Mouse (Mus musculus): ENCODE measurements around the gene Ackr4. TPM values are rescaled to one million over a fixed set of nuclear protein-coding genes. Genes with fewer than 3 reads are reported as not detected.

The Ackr4 gene
- total and polyA plus RNA-seq, 3 experiments = 0.33 TPM; not detected in 2

DNA sequence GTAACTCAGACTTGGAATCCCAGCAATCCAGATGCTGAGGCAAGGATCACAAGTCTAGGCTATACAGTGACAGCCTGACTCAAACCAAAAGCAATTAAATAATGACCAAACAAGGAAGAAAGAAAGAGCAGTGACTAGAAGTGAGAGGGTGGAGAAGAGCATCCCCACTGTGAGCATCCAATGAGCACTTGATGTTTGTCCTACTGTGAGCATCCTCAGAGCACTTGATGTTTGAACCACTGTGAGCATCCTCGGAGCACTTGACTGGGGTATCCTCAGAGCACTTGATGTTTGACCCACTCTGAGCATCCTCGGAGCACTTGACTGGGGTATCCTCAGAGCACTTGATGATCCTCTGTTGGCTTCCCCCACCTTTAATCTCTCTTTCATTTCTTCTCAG is 21.7 kb downstream of the Ackr4 start:
- Histone ChIP-seq H3K4me1 (ENCODE audit: insufficient read depth, low read depth, low read length) (no peaks in the 10 kb centered on the region), H3K27me3 (ENCODE audit: insufficient read depth, low read length) (no peaks in the 10 kb centered on the region), H3K36me3 (replicated peaks) (peaks cover 5% of the 10 kb centered on the region), H3K9me3 (replicated peaks) (no peaks in the 10 kb centered on the region), H3K4me3 (ENCODE audit: low read depth, low read length) (no peak overlapping the region)
- DNase-seq (ENCODE audit: low spot score) (no peak), ATAC-seq (ENCODE audit: extremely low read depth, insufficient number of reproducible peaks, low FRiP score, poor library complexity, severe bottlenecking) (no peak)
- TF ChIP-seq POLR2AphosphoS5 (IDR thresholded peaks at IDR 0.05; ENCODE audit: insufficient replicate concordance, low read depth, low read length) (no peak), TAL1 (conservative IDR thresholded peaks at IDR 0.05; ENCODE audit: low read depth, low read length) (no peak), GATA1 (IDR thresholded peaks at IDR 0.05; ENCODE audit: borderline replicate concordance, low read length) (no peak)

DNA sequence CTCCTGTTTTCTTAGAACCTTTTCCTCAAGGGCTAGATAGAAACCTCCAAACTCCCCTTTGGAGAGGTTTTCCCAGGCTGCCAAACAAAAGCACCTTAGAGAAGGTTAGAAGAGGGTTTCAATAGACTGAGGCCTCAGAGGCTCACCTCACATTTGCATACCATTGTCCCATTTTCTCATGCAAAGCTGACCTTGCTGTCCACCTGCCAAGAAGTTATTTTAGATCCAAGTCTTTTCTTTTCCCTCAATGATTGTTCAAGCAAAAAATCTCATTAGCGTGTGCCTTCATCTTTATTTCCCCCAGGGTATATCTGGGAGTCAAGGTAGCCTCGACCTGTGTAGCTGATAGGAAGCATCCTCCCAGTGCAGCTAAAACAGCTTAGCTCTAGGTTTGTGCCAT is 23.8 kb downstream of the Ackr4 start:
- no peak for ATAC-seq (ENCODE audit: extremely low read depth, insufficient number of reproducible peaks, low FRiP score, poor library complexity, severe bottlenecking)
- no peak for TF ChIP-seq GATA1 (IDR thresholded peaks at IDR 0.05; ENCODE audit: borderline replicate concordance, low read length)
- Histone ChIP-seq H3K27me3 (ENCODE audit: insufficient read depth, low read length) (no peaks in the 10 kb centered on the region), H3K36me3 (replicated peaks) (peaks cover 21% of the 10 kb centered on the region), H3K4me3 (ENCODE audit: low read depth, low read length) (no peak overlapping the region), H3K4me1 (ENCODE audit: insufficient read depth, low read depth, low read length) (no peaks in the 10 kb centered on the region), H3K9me3 (replicated peaks) (no peaks in the 10 kb centered on the region)
- no peak for DNase-seq (ENCODE audit: low spot score)

GRCm38 (mm10) chr9:104102301-104102700 is 24.4 kb downstream of the Ackr4 start:
- no peaks in the 10 kb centered on the region for H3K4me1 ChIP-seq (ENCODE audit: insufficient read depth, low read depth, low read length)
- ATAC-seq (ENCODE audit: extremely low read depth, insufficient number of reproducible peaks, low FRiP score, poor library complexity, severe bottlenecking) = no peak
- no peaks in the 10 kb centered on the region for H3K27me3 ChIP-seq (ENCODE audit: insufficient read depth, low read length)
- no peak for DNase-seq (ENCODE audit: low spot score)
- H3K36me3 ChIP-seq (replicated peaks) = peaks cover 21% of the 10 kb centered on the region
- TF ChIP-seq GATA1 (IDR thresholded peaks at IDR 0.05; ENCODE audit: borderline replicate concordance, low read length) (no peak), POLR2AphosphoS5 (IDR thresholded peaks at IDR 0.05; ENCODE audit: insufficient replicate concordance, low read depth, low read length) (no peak), TAL1 (conservative IDR thresholded peaks at IDR 0.05; ENCODE audit: low read depth, low read length) (no peak), GATA2 (IDR thresholded peaks at IDR 0.05; ENCODE audit: borderline replicate concordance, low read depth, low read length) (no peak), CTCF (IDR thresholded peaks at IDR 0.05; ENCODE audit: low read depth, low read length) (no peak)
- no peaks in the 10 kb centered on the region for H3K9me3 ChIP-seq (replicated peaks)
- no peak overlapping the region for H3K4me3 ChIP-seq (ENCODE audit: low read depth, low read length)

- TF ChIP-seq GATA1 (IDR thresholded peaks at IDR 0.05; ENCODE audit: borderline replicate concordance, low read length) (no peak), GATA2 (IDR thresholded peaks at IDR 0.05; ENCODE audit: borderline replicate concordance, low read depth, low read length) (no peak), TAL1 (conservative IDR thresholded peaks at IDR 0.05; ENCODE audit: low read depth, low read length) (no peak), POLR2AphosphoS5 (IDR thresholded peaks at IDR 0.05; ENCODE audit: insufficient replicate concordance, low read depth, low read length) (no peak), CTCF (IDR thresholded peaks at IDR 0.05; ENCODE audit: low read depth, low read length) (no peak)
These were observed 25.3 kb downstream of the Ackr4 start for GRCm38 (mm10) chr9:104101458-104101857.

DNA sequence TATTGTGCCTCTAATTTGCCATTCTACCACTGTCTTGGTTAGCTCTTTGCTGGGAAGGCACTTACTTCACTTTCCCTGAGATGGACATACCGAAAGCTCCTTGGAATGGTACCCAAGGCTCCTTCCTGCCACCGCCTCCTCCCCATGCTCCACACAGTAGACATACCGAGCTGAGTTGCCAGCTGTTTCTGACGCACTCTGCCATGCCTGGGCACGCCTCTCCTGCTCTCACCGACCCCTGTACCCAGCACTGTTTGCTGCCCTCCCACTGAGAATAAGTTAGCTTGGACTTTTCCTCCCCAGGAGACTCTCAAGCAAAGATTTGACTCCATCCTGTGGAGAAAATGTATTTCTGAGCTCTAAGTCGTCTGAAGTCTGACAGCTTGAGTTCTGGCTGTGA is 25.9 kb downstream of the Ackr4 start:
- ATAC-seq (ENCODE audit: extremely low read depth, insufficient number of reproducible peaks, low FRiP score, poor library complexity, severe bottlenecking) (no peak), DNase-seq (ENCODE audit: low spot score) (no peak)
- H3K9me3 ChIP-seq (replicated peaks) = no peaks in the 10 kb centered on the region
- H3K4me1 ChIP-seq (ENCODE audit: insufficient read depth, low read depth, low read length) = no peaks in the 10 kb centered on the region
- TF ChIP-seq GATA2 (IDR thresholded peaks at IDR 0.05; ENCODE audit: borderline replicate concordance, low read depth, low read length) (no peak), TAL1 (conservative IDR thresholded peaks at IDR 0.05; ENCODE audit: low read depth, low read length) (no peak), POLR2AphosphoS5 (IDR thresholded peaks at IDR 0.05; ENCODE audit: insufficient replicate concordance, low read depth, low read length) (no peak), CTCF (IDR thresholded peaks at IDR 0.05; ENCODE audit: low read depth, low read length) (no peak), GATA1 (IDR thresholded peaks at IDR 0.05; ENCODE audit: borderline replicate concordance, low read length) (no peak)
- no peaks in the 10 kb centered on the region for H3K27me3 ChIP-seq (ENCODE audit: insufficient read depth, low read length)
- H3K4me3 ChIP-seq (ENCODE audit: low read depth, low read length) = no peak overlapping the region
- peaks cover 25% of the 10 kb centered on the region for H3K36me3 ChIP-seq (replicated peaks)

More at GRCm38 (mm10) chr9:104101458-104101857, 25.3 kb downstream of the Ackr4 start:
- ATAC-seq (ENCODE audit: extremely low read depth, insufficient number of reproducible peaks, low FRiP score, poor library complexity, severe bottlenecking) (no peak), DNase-seq (ENCODE audit: low spot score) (no peak)
- no peaks in the 10 kb centered on the region for H3K9me3 ChIP-seq (replicated peaks)
- no peak overlapping the region for H3K4me3 ChIP-seq (ENCODE audit: low read depth, low read length)
- peaks cover 25% of the 10 kb centered on the region for H3K36me3 ChIP-seq (replicated peaks)
- H3K4me1 ChIP-seq (ENCODE audit: insufficient read depth, low read depth, low read length) = no peaks in the 10 kb centered on the region
- no peaks in the 10 kb centered on the region for H3K27me3 ChIP-seq (ENCODE audit: insufficient read depth, low read length)

- Histone ChIP-seq H3K4me3 (ENCODE audit: low read depth, low read length) (no peak overlapping the region), H3K4me1 (ENCODE audit: insufficient read depth, low read depth, low read length) (no peaks in the 10 kb centered on the region), H3K9me3 (replicated peaks) (no peaks in the 10 kb centered on the region), H3K27me3 (ENCODE audit: insufficient read depth, low read length) (no peaks in the 10 kb centered on the region), H3K36me3 (replicated peaks) (peaks cover 40% of the 10 kb centered on the region)
- no peak for DNase-seq (ENCODE audit: low spot score)
- ATAC-seq (ENCODE audit: extremely low read depth, insufficient number of reproducible peaks, low FRiP score, poor library complexity, severe bottlenecking) = no peak
- TF ChIP-seq GATA1 (IDR thresholded peaks at IDR 0.05; ENCODE audit: borderline replicate concordance, low read length) (no peak), TAL1 (conservative IDR thresholded peaks at IDR 0.05; ENCODE audit: low read depth, low read length) (no peak), GATA2 (IDR thresholded peaks at IDR 0.05; ENCODE audit: borderline replicate concordance, low read depth, low read length) (no peak), CTCF (IDR thresholded peaks at IDR 0.05; ENCODE audit: low read depth, low read length) (no peak), POLR2AphosphoS5 (IDR thresholded peaks at IDR 0.05; ENCODE audit: insufficient replicate concordance, low read depth, low read length) (no peak)
These were observed 27.7 kb downstream of the Ackr4 start for GRCm38 (mm10) chr9:104099060-104099459.

- no peak for ATAC-seq (ENCODE audit: extremely low read depth, insufficient number of reproducible peaks, low FRiP score, poor library complexity, severe bottlenecking)
- Histone ChIP-seq H3K36me3 (replicated peaks) (peaks cover 41% of the 10 kb centered on the region), H3K9me3 (replicated peaks) (no peaks in the 10 kb centered on the region), H3K4me1 (ENCODE audit: insufficient read depth, low read depth, low read length) (no peaks in the 10 kb centered on the region), H3K27me3 (ENCODE audit: insufficient read depth, low read length) (no peaks in the 10 kb centered on the region), H3K4me3 (ENCODE audit: low read depth, low read length) (no peak overlapping the region)
- no peak for TF ChIP-seq GATA1 (IDR thresholded peaks at IDR 0.05; ENCODE audit: borderline replicate concordance, low read length)
- no peak for TF ChIP-seq GATA2 (IDR thresholded peaks at IDR 0.05; ENCODE audit: borderline replicate concordance, low read depth, low read length)
- TF ChIP-seq POLR2AphosphoS5 (IDR thresholded peaks at IDR 0.05; ENCODE audit: insufficient replicate concordance, low read depth, low read length) = no peak
- no peak for TF ChIP-seq TAL1 (conservative IDR thresholded peaks at IDR 0.05; ENCODE audit: low read depth, low read length)
- TF ChIP-seq CTCF (IDR thresholded peaks at IDR 0.05; ENCODE audit: low read depth, low read length) = no peak
- DNase-seq (ENCODE audit: low spot score) = no peak
These were observed 28.5 kb downstream of the Ackr4 start for GRCm38 (mm10) chr9:104098256-104098655.
